Mouse (Mus musculus) R1 (cell line): ENCODE measurements around the gene Rasl11b.

Experiments
- DNase-seq: peaks from one replicate; pipeline ENCODE4 v3.0.0-alpha.2; 2018; ENCODE audit warnings: low read depth, low spot score

Rasl11b gene

GRCm38 (mm10) chr5:74194841-74195613 is at the start of gene Rasl11b:
Gene Rasl11b (plus strand): TSS chr5:74195286.
- DNase-seq = peak; percentile 87

- no peak for DNase-seq
These were observed 47.5 kb upstream of the Rasl11b start for GRCm38 (mm10) chr5:74147631-74148030.

- DNase-seq = no peak
These were observed 45.1 kb upstream of the Rasl11b start for GRCm38 (mm10) chr5:74149975-74150374.

GRCm38 (mm10) chr5:74151774-74152173 is 43.3 kb upstream of the Rasl11b start:
- DNase-seq = peak; percentile 32

GRCm38 (mm10) chr5:74155860-74156351 is 39.2 kb upstream of the Rasl11b start:
- no peak for DNase-seq

- DNase-seq = no peak
These were observed 36.0 kb upstream of the Rasl11b start for GRCm38 (mm10) chr5:74158929-74159632.

GRCm38 (mm10) chr5:74159906-74160305 is 35.2 kb upstream of the Rasl11b start:
- DNase-seq = peak; percentile 55

- no peak for DNase-seq
These were observed 34.7 kb upstream of the Rasl11b start for GRCm38 (mm10) chr5:74160349-74160748.

- peak; percentile 54 for DNase-seq
These were observed 33.7 kb upstream of the Rasl11b start for GRCm38 (mm10) chr5:74161297-74161926.

- no peak for DNase-seq
These were observed 33.1 kb upstream of the Rasl11b start for GRCm38 (mm10) chr5:74162013-74162412.

GRCm38 (mm10) chr5:74163141-74163540 is 31.9 kb upstream of the Rasl11b start:
- no peak for DNase-seq

GRCm38 (mm10) chr5:74164547-74164946 is 30.5 kb upstream of the Rasl11b start:
- no peak for DNase-seq

- no peak for DNase-seq
These were observed 28.4 kb upstream of the Rasl11b start for GRCm38 (mm10) chr5:74166642-74167041.

GRCm38 (mm10) chr5:74168085-74168484 is 27.0 kb upstream of the Rasl11b start:
- no peak for DNase-seq

GRCm38 (mm10) chr5:74171768-74172167 is 23.3 kb upstream of the Rasl11b start:
- no peak for DNase-seq

GRCm38 (mm10) chr5:74172208-74172607 is 22.9 kb upstream of the Rasl11b start:
- DNase-seq = no peak

GRCm38 (mm10) chr5:74173162-74173844 is 21.8 kb upstream of the Rasl11b start:
- no peak for DNase-seq

- no peak for DNase-seq
These were observed 19.4 kb upstream of the Rasl11b start for GRCm38 (mm10) chr5:74175526-74176270.

GRCm38 (mm10) chr5:74180216-74180615 is 14.9 kb upstream of the Rasl11b start:
- DNase-seq = no peak

- DNase-seq = no peak
These were observed 12.0 kb upstream of the Rasl11b start for GRCm38 (mm10) chr5:74183118-74183517.

GRCm38 (mm10) chr5:74184607-74185006 is 10.5 kb upstream of the Rasl11b start:
- no peak for DNase-seq
